ENCODE assay signal across 14 mouse cellular contexts in the genomic region with DNA sequence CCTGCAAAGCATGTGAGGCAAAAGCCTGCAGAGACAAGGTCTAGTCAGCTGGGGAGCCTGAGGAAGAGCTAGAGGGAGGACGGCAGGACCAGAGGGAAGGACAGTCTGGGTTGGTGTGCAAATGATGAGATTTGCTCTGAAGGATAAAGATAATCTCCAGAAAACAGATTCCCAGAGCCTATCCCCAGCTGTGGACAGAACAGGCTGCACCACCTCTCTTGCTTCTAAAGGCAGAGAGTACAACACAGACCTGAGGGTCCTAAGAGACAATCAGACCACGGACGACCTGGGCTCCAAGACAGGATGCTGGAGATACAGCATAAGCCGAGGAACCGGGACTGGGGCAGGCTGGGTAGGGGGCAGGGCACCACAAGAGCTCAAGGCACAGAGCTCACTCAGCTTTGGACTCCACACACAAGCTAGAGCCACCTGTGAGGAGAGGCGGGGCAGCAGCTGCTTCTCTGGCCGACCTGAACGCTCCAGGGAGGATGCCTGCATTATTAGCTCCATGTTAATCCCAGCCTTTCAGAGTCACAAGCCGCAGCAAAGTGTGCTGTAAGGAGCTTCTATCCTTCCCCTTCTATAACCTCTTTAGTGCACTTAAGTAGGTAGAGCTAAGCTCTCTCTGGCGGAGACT.
A peak's percentile ranks its signal among the peaks of the same experiment; 100 is the strongest.
DNase-seq lines count a peak whose midpoint lies in the region; ATAC-seq and TF ChIP-seq lines count a peak whose summit lies in the region.
"Had no signal": no experiment of that assay in that cellular context is flagged by ENCODE, and none has a peak within 500 bp of the region (broad histone marks: within the 10 kb centered on the region; RNA-seq: fewer than 3 reads in every experiment).

No protein-coding gene starts in this region.

- peaks cover 13% of the 10 kb centered on the region for H3K36me3 ChIP-seq in forebrain, embryonic 10.5 days (replicated peaks)
- peaks cover 20% of the 10 kb centered on the region for H3K36me3 ChIP-seq in forebrain, postnatal 0 days (ENCODE audit: insufficient read depth)
- peaks cover 66% of the 10 kb centered on the region for H3K36me3 ChIP-seq in G1E (replicated peaks)
- peaks cover 13% of the 10 kb centered on the region; the same call in 1 of the 2 replicates for H3K36me3 ChIP-seq in hindbrain, embryonic 12.5 days
- H3K36me3 ChIP-seq in midbrain, embryonic 12.5 days = peaks cover 17% of the 10 kb centered on the region; the same call in 1 of the 2 replicates

- no peak overlapping the region for H3K4me2 ChIP-seq in forebrain, postnatal 0 days (ENCODE audit: low read depth)
- no peak overlapping the region for H3K4me2 ChIP-seq in hindbrain, embryonic 12.5 days (replicated peaks)
- peak overlapping the region; percentile 31; the same call in 1 of the 2 replicates for H3K4me2 ChIP-seq in midbrain, embryonic 12.5 days (replicated peaks)
- H3K4me2 ChIP-seq: limb, embryonic 12.5 days had no signal

- peaks cover 39% of the 10 kb centered on the region for H3K4me1 ChIP-seq in forebrain, embryonic 10.5 days
- peaks cover 7% of the 10 kb centered on the region for H3K4me1 ChIP-seq in forebrain, postnatal 0 days (ENCODE audit: insufficient read depth)
- H3K4me1 ChIP-seq in G1E (ENCODE audit: insufficient read depth, low read depth, low read length) = peaks cover 16% of the 10 kb centered on the region
- H3K4me1 ChIP-seq in hindbrain, embryonic 12.5 days = peaks cover 19% of the 10 kb centered on the region
- H3K4me1 ChIP-seq in midbrain, embryonic 12.5 days = peaks cover 30% of the 10 kb centered on the region

- H3K27me3 ChIP-seq in forebrain, embryonic 10.5 days (ENCODE audit: poor library complexity, severe bottlenecking) = peaks cover 18% of the 10 kb centered on the region; the same call in 1 of the 2 replicates
- H3K27me3 ChIP-seq in forebrain, postnatal 0 days (ENCODE audit: insufficient read depth, low read length) = no peaks in the 10 kb centered on the region
- no peaks in the 10 kb centered on the region for H3K27me3 ChIP-seq in G1E (ENCODE audit: insufficient read depth, low read length)
- H3K27me3 ChIP-seq in hindbrain, embryonic 12.5 days = no peaks in the 10 kb centered on the region
- H3K27me3 ChIP-seq in midbrain, embryonic 12.5 days = no peaks in the 10 kb centered on the region
- H3K27me3 ChIP-seq: limb, embryonic 12.5 days had no signal

- no peak for TF ChIP-seq CTCF in forebrain, postnatal 0 days (IDR thresholded peaks at IDR 0.05; ENCODE audit: low read depth)
- no peak for TF ChIP-seq CTCF in G1E (IDR thresholded peaks at IDR 0.05; ENCODE audit: low read depth, low read length)

- H3K27ac ChIP-seq in forebrain, embryonic 10.5 days = peak overlapping the region; percentile 71
- H3K27ac ChIP-seq in forebrain, postnatal 0 days (ENCODE audit: low read depth, low read length) = no peak overlapping the region
- H3K27ac ChIP-seq in hindbrain, embryonic 12.5 days = 0 out of 2 replicates have a peak overlapping the region, but pooled peaks have one; percentile 9
- peak overlapping the region; percentile 82 for H3K27ac ChIP-seq in midbrain, embryonic 12.5 days (replicated peaks)
- H3K27ac ChIP-seq: heart, adult 2 months; limb, embryonic 12.5 days had no signal

- no peak for DNase-seq in forebrain, embryonic 10.5 days (ENCODE audit: extremely low spot score, low spot score)
- no peak for DNase-seq in forebrain, postnatal 0 days
- DNase-seq in G1E (ENCODE audit: low spot score) = no peak
- no peak for DNase-seq in adrenal gland, postnatal 36 days
- no peak for DNase-seq in kidney, postnatal 4 days
- DNase-seq in right cerebral cortex, adult 2 months (ENCODE audit: low spot score in 2 of 2) = no peak
- DNase-seq: adrenal gland, postnatal 25 days; heart, adult 2 months; kidney, adult 11 months had no signal

- 10% methylated on average over 10 of the region's 10 CpGs for WGBS in forebrain, embryonic 10.5 days
- WGBS in forebrain, postnatal 0 days = 21% methylated on average over 10 of the region's 10 CpGs
- 37% methylated on average over 10 of the region's 10 CpGs for WGBS in hindbrain, embryonic 12.5 days
- WGBS in midbrain, embryonic 12.5 days = 8% methylated on average over 10 of the region's 10 CpGs

- no peaks in the 10 kb centered on the region for H3K9me3 ChIP-seq in forebrain, embryonic 10.5 days
- H3K9me3 ChIP-seq in forebrain, postnatal 0 days (ENCODE audit: low read length) = no peaks in the 10 kb centered on the region
- no peaks in the 10 kb centered on the region for H3K9me3 ChIP-seq in G1E (replicated peaks)
- H3K9me3 ChIP-seq in hindbrain, embryonic 12.5 days (replicated peaks) = no peaks in the 10 kb centered on the region
- no peaks in the 10 kb centered on the region for H3K9me3 ChIP-seq in midbrain, embryonic 12.5 days
- H3K9me3 ChIP-seq: limb, embryonic 12.5 days had no signal

- H3K9ac ChIP-seq in forebrain, postnatal 0 days = no peak overlapping the region
- H3K9ac ChIP-seq in hindbrain, embryonic 12.5 days = no peak overlapping the region
- peak overlapping the region; percentile 34; the same call in 1 of the 2 replicates for H3K9ac ChIP-seq in midbrain, embryonic 12.5 days (replicated peaks)
- H3K9ac ChIP-seq: limb, embryonic 12.5 days had no signal

- no peak overlapping the region; the same call in 1 of the 2 replicates for H3K4me3 ChIP-seq in forebrain, embryonic 10.5 days
- H3K4me3 ChIP-seq in forebrain, postnatal 0 days (ENCODE audit: low read depth, low read length) = no peak overlapping the region
- H3K4me3 ChIP-seq in G1E (ENCODE audit: low read depth, low read length) = no peak overlapping the region
- H3K4me3 ChIP-seq in hindbrain, embryonic 12.5 days = no peak overlapping the region
- H3K4me3 ChIP-seq in midbrain, embryonic 12.5 days = no peak overlapping the region
- H3K4me3 ChIP-seq: erythroblast, embryonic 14.5 days; heart, adult 2 months; limb, embryonic 12.5 days had no signal

- no peak for ATAC-seq in forebrain, postnatal 0 days
- 0 out of 2 replicates have a peak, but pooled peaks have one; percentile 23 for ATAC-seq in G1E (ENCODE audit: extremely low read depth, insufficient number of reproducible peaks, low FRiP score, poor library complexity, severe bottlenecking)
- ATAC-seq in hindbrain, embryonic 12.5 days (ENCODE audit: low FRiP score) = no peak
- peak; percentile 52 for ATAC-seq in midbrain, embryonic 12.5 days (ENCODE audit: low FRiP score, low read depth)
- ATAC-seq: lung, postnatal 0 days had no signal

Comparison
In these comparisons a context has a peak if more than half of its experiments do, and no peak if none do; other contexts are left out.
1. ATAC-seq: peak in G1E (single experiment) and midbrain, embryonic 12.5 days (single experiment); none in forebrain, postnatal 0 days (single experiment) and hindbrain, embryonic 12.5 days (single experiment).